Comparison of ENCODE assay signal across 14 mouse cellular contexts in the genomic region with DNA sequence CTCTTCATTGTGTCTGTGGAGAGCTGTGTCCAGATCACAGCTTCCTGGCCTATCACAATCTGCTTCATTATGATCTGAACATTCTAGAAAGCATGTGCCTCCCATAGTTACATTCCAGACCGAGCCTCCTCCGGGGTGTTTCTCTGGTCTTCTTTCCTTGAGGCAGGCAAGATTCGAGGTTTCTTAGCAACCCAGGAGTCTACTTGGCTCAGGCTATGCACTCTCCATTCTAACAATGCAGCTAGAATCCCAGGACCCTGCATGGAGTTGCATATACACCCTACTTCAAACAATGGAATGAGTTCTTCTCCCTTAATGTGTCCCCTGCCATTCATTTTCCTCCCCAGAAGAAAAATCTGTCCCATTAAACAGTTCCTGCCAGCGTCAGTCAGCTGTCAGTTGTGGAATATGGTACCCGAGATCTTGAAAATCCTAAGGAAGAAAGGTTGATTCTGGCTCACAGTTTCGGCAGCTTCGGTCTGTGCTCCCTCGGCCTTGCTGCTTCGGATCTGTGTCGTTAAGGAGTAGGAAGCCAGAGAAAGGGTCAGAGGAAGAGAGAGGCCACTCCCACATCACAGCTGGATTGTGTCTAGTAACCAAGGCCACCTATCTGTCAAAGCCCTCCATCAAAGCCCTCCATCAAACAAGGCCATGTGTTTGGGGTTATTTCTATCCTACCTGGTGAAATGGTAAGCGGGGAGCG.
DNase-seq lines count a peak whose midpoint lies in the region; ATAC-seq lines count a peak whose summit lies in the region.
"Had no signal": no experiment of that assay in that cellular context is flagged by ENCODE, and none has a peak within 500 bp of the region (broad histone marks: within the 10 kb centered on the region; RNA-seq: fewer than 3 reads in every experiment).

No protein-coding gene starts in this region.

- H3K4me1 ChIP-seq in neural tube, embryonic 11.5 days (ENCODE audit: control insufficient read depth, insufficient read depth, low read length) = no peaks in the 10 kb centered on the region
- H3K4me1 ChIP-seq in forebrain, embryonic 16.5 days (replicated peaks; ENCODE audit: control insufficient read depth, insufficient read depth, low read length) = peaks cover 17% of the 10 kb centered on the region
- peaks cover 28% of the 10 kb centered on the region for H3K4me1 ChIP-seq in midbrain, embryonic 10.5 days
- H3K4me1 ChIP-seq in neural tube, embryonic 15.5 days = peaks cover 8% of the 10 kb centered on the region
- H3K4me1 ChIP-seq: limb, embryonic 12.5 days; lung, embryonic 15.5 days had no signal

- no peak overlapping the region for H3K4me3 ChIP-seq in neural tube, embryonic 11.5 days (ENCODE audit: low read depth, low read length)
- H3K4me3 ChIP-seq in forebrain, embryonic 16.5 days (replicated peaks; ENCODE audit: low read length) = no peak overlapping the region
- H3K4me3 ChIP-seq in midbrain, embryonic 10.5 days = no peak overlapping the region
- H3K4me3 ChIP-seq in neural tube, embryonic 15.5 days (replicated peaks) = no peak overlapping the region
- H3K4me3 ChIP-seq: heart, embryonic 10.5 days; limb, embryonic 12.5 days; lung, embryonic 15.5 days; megakaryocyte, embryonic 14.5 days; stomach, embryonic 15.5 days had no signal

- DNase-seq in neural tube, embryonic 11.5 days (ENCODE audit: low spot score) = no peak
- DNase-seq in neural tube, embryonic 10.5 days (ENCODE audit: extremely low spot score, low spot score) = no peak
- no peak for DNase-seq in midbrain, embryonic 10.5 days (ENCODE audit: low spot score)
- no peak for DNase-seq in urinary bladder, postnatal 4 days (ENCODE audit: low spot score in 2 of 2)
- DNase-seq in layer of hippocampus, postnatal 14 days (ENCODE audit: low spot score in 2 of 2) = no peak
- DNase-seq in spleen, postnatal 36 days (ENCODE audit: low spot score in 2 of 2) = no peak

- H3K36me3 ChIP-seq in neural tube, embryonic 11.5 days (ENCODE audit: control insufficient read depth, insufficient read depth, low read length) = no peaks in the 10 kb centered on the region
- no peaks in the 10 kb centered on the region for H3K36me3 ChIP-seq in forebrain, embryonic 16.5 days (ENCODE audit: control insufficient read depth, insufficient read depth)
- H3K36me3 ChIP-seq in midbrain, embryonic 10.5 days = no peaks in the 10 kb centered on the region
- H3K36me3 ChIP-seq in neural tube, embryonic 15.5 days = no peaks in the 10 kb centered on the region
- H3K36me3 ChIP-seq: heart, embryonic 10.5 days; limb, embryonic 12.5 days; lung, embryonic 15.5 days; stomach, embryonic 15.5 days had no signal

- ATAC-seq in neural tube, embryonic 11.5 days (ENCODE audit: insufficient read depth, low FRiP score, low TSS enrichment) = no peak; the same call in 1 of the 2 replicates
- peak; percentile 34; the same call in 1 of the 2 replicates for ATAC-seq in forebrain, embryonic 16.5 days
- peak; percentile 39; the same call in 1 of the 2 replicates for ATAC-seq in neural tube, embryonic 15.5 days (ENCODE audit: low FRiP score)
- ATAC-seq: Patski had no signal

- 0 out of 2 replicates have a peak overlapping the region, but pooled peaks have one; percentile 29 for H3K27ac ChIP-seq in neural tube, embryonic 11.5 days (ENCODE audit: low read depth, low read length)
- peak overlapping the region; percentile 13; the same call in 1 of the 2 replicates for H3K27ac ChIP-seq in forebrain, embryonic 16.5 days (ENCODE audit: low read length)
- peak overlapping the region; percentile 76 for H3K27ac ChIP-seq in midbrain, embryonic 10.5 days (replicated peaks)
- 0 out of 2 replicates have a peak overlapping the region, but pooled peaks have one; percentile 34 for H3K27ac ChIP-seq in neural tube, embryonic 15.5 days (replicated peaks)
- H3K27ac ChIP-seq: heart, embryonic 10.5 days; limb, embryonic 12.5 days; lung, embryonic 15.5 days; stomach, embryonic 15.5 days had no signal

- no peak overlapping the region for H3K4me2 ChIP-seq in neural tube, embryonic 11.5 days (ENCODE audit: low read depth)
- no peak overlapping the region for H3K4me2 ChIP-seq in forebrain, embryonic 16.5 days (ENCODE audit: low read length)
- peak overlapping the region; percentile 22; the same call in 1 of the 2 replicates for H3K4me2 ChIP-seq in neural tube, embryonic 15.5 days
- H3K4me2 ChIP-seq: limb, embryonic 12.5 days; lung, embryonic 15.5 days; stomach, embryonic 15.5 days had no signal

- no peak overlapping the region for H3K9ac ChIP-seq in neural tube, embryonic 11.5 days (ENCODE audit: low read length)
- H3K9ac ChIP-seq in forebrain, embryonic 16.5 days (replicated peaks; ENCODE audit: low read depth, low read length) = no peak overlapping the region
- H3K9ac ChIP-seq in neural tube, embryonic 15.5 days (replicated peaks) = no peak overlapping the region
- H3K9ac ChIP-seq: limb, embryonic 12.5 days; lung, embryonic 15.5 days; stomach, embryonic 15.5 days had no signal

- WGBS in neural tube, embryonic 11.5 days = 77% methylated on average over 12 of the region's 12 CpGs
- WGBS in forebrain, embryonic 16.5 days = 24% methylated on average over 12 of the region's 12 CpGs
- WGBS in midbrain, embryonic 10.5 days = 80% methylated on average over 12 of the region's 12 CpGs
- WGBS in neural tube, embryonic 15.5 days = 53% methylated on average over 12 of the region's 12 CpGs

- no peaks in the 10 kb centered on the region for H3K9me3 ChIP-seq in neural tube, embryonic 11.5 days (ENCODE audit: control insufficient read depth, low read length)
- H3K9me3 ChIP-seq in forebrain, embryonic 16.5 days (ENCODE audit: control insufficient read depth, low read length) = no peaks in the 10 kb centered on the region
- peaks cover 16% of the 10 kb centered on the region; the same call in 1 of the 2 replicates for H3K9me3 ChIP-seq in midbrain, embryonic 10.5 days (replicated peaks)
- H3K9me3 ChIP-seq in neural tube, embryonic 15.5 days (replicated peaks) = no peaks in the 10 kb centered on the region
- H3K9me3 ChIP-seq: heart, embryonic 10.5 days; lung, embryonic 15.5 days; stomach, embryonic 15.5 days had no signal

- H3K27me3 ChIP-seq in neural tube, embryonic 11.5 days (ENCODE audit: control insufficient read depth, insufficient read depth, low read length) = no peaks in the 10 kb centered on the region
- no peaks in the 10 kb centered on the region for H3K27me3 ChIP-seq in forebrain, embryonic 16.5 days (replicated peaks; ENCODE audit: control insufficient read depth, insufficient read depth, low read length)
- no peaks in the 10 kb centered on the region for H3K27me3 ChIP-seq in midbrain, embryonic 10.5 days (ENCODE audit: low read depth, poor library complexity, severe bottlenecking)
- no peaks in the 10 kb centered on the region for H3K27me3 ChIP-seq in neural tube, embryonic 15.5 days (replicated peaks)
- H3K27me3 ChIP-seq: limb, embryonic 12.5 days; lung, embryonic 15.5 days; Patski; stomach, embryonic 15.5 days had no signal

Comparison
In these comparisons a context has a peak if more than half of its experiments do, and no peak if none do; other contexts are left out.
1. H3K27ac ChIP-seq: peak in every context shown above with its lines; median percentile 76 in midbrain, embryonic 10.5 days; 34 in neural tube, embryonic 15.5 days; 29 in neural tube, embryonic 11.5 days; 13 in forebrain, embryonic 16.5 days.